Mouse (Mus musculus): ENCODE results near the gene Crispld2.

DNA sequence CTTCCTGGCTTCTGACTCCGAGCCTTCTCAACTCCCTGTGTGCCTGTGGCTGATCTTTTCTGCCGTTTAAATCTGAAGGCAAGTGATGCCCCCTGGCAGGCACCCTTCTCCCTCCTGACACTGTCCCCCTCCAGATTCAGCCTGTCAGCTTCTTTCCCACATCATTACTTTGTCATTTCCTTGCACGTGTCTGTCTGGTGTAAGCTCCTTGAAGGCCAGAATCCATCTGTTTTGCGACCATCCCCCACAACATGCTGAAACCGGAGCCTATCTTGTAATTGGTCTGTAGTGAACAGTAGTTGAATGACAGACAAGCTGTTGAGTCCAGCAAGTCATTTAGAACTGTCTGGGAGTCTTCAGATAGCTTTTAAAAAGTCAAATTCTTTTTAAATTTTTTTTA is 53.2 kb downstream of the Crispld2 start:
- TF ChIP-seq EP300 (IDR thresholded peaks at IDR 0.05; ENCODE audit: low read depth): no peak
- no peak for TF ChIP-seq CTCF (IDR thresholded peaks at IDR 0.05; ENCODE audit: low read depth)
